In the genomic region with DNA sequence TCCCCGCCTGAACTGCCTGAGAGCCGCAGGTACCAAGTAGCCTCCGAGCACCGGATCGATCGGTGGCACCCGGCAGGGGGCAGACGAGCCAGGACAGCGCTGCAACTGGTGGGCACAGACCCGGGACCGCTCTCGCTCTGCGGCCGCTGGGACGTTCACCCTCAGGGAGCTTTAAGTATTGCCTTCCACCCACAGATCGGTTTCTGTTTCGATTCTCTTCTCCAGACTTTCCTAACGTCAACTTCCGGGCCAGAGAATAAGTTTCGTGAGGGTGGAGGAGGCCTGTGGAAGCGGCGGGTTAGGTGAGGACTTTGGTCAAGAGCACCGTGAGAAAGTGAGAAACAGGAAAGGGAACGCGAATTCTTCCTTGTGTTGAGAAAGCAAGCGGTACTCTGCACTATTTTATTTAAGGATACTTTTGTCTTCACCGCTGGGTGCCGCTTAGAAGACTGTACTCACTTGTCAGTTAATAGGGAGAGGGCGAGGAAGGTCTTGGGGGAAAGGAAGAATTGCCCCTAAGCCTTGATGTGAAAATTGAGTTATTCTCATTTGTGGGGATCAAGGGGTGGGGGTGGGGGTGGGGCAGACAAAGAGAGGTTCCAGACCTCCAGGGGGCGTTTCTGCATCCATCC, we compare ENCODE assay signal across 8 mouse cellular contexts. TPM values are rescaled to one million over a fixed set of nuclear protein-coding genes. Genes with fewer than 3 reads are reported as not detected.
DNase-seq lines count a peak whose midpoint lies in the region; ATAC-seq and TF ChIP-seq lines count a peak whose summit lies in the region.

TSS of gene Ifih1 (minus strand) at position 242 of the 632 bp plus-strand sequence.

- ATAC-seq in lung, embryonic 16.5 days (ENCODE audit: low read depth), result peak; percentile 91

- TF ChIP-seq CTCF in olfactory bulb, adult 2 months (IDR thresholded peaks at IDR 0.05; ENCODE audit: insufficient read depth, low read depth, low read length), result no peak

- peak within 1 kb of the TSS; percentile 75 for H3K27ac ChIP-seq in embryonic facial prominence, embryonic 10.5 days (replicated peaks)
- H3K27ac ChIP-seq in lung, embryonic 16.5 days (ENCODE audit: low read length), result peak within 1 kb of the TSS; percentile 66
- H3K27ac ChIP-seq in olfactory bulb, adult 2 months (ENCODE audit: insufficient read depth, low read depth, low read length), result 0 out of 2 replicates have a peak within 1 kb of the TSS, but pooled peaks have one; percentile 2

- no peaks in the 10 kb centered on the region for H3K36me3 ChIP-seq in embryonic facial prominence, embryonic 10.5 days (replicated peaks)
- no peaks in the 10 kb centered on the region for H3K36me3 ChIP-seq in lung, embryonic 16.5 days (ENCODE audit: control insufficient read depth, insufficient read depth, low read length)

- peak; percentile 40 for DNase-seq in left cerebral cortex, postnatal 4 days
- no peak for DNase-seq in left cerebral cortex, adult 11 months (ENCODE audit: low spot score)
- DNase-seq in embryonic facial prominence, embryonic 10.5 days (ENCODE audit: low spot score), result peak; percentile 81
- DNase-seq in heart, adult 9 months (ENCODE audit: low spot score in 2 of 2), result peak; percentile 75
- DNase-seq in kidney, adult 8-10 months, result peak; percentile 61 to 65
- peak; percentile 75 to 79 for DNase-seq in thymus, postnatal 36 days

- H3K4me1 ChIP-seq in embryonic facial prominence, embryonic 10.5 days, result peaks cover 14% of the 10 kb centered on the region
- no peaks in the 10 kb centered on the region; the same call in 1 of the 2 replicates for H3K4me1 ChIP-seq in lung, embryonic 16.5 days (replicated peaks; ENCODE audit: control insufficient read depth, insufficient read depth, low read length)
- H3K4me1 ChIP-seq in olfactory bulb, adult 2 months (ENCODE audit: control insufficient read depth, insufficient read depth, low read length), result peaks cover 4% of the 10 kb centered on the region; the same call in 1 of the 2 replicates

- peak within 1 kb of the TSS; percentile 65 for H3K4me3 ChIP-seq in embryonic facial prominence, embryonic 10.5 days
- H3K4me3 ChIP-seq in lung, embryonic 16.5 days (ENCODE audit: low read length), result peak within 1 kb of the TSS; percentile 71
- H3K4me3 ChIP-seq in olfactory bulb, adult 2 months (ENCODE audit: insufficient read depth, low read depth, low read length), result peak within 1 kb of the TSS; percentile 57

- peak within 1 kb of the TSS; percentile 70 for H3K9ac ChIP-seq in lung, embryonic 16.5 days (ENCODE audit: low read length)

- peaks cover 22% of the 10 kb centered on the region for H3K27me3 ChIP-seq in embryonic facial prominence, embryonic 10.5 days (replicated peaks; ENCODE audit: low read depth, poor library complexity, severe bottlenecking)
- no peaks in the 10 kb centered on the region for H3K27me3 ChIP-seq in lung, embryonic 16.5 days (ENCODE audit: control insufficient read depth, insufficient read depth, low read depth, low read length)

- WGBS in embryonic facial prominence, embryonic 10.5 days, result 1% methylated on average over 30 of the region's 30 CpGs
- under 1% methylated on average over 30 of the region's 30 CpGs for WGBS in lung, embryonic 16.5 days
- 1% methylated on average over 30 of the region's 30 CpGs for WGBS in olfactory bulb, adult 2 months

- no peaks in the 10 kb centered on the region for H3K9me3 ChIP-seq in embryonic facial prominence, embryonic 10.5 days
- H3K9me3 ChIP-seq in lung, embryonic 16.5 days (ENCODE audit: control insufficient read depth, low read length), result no peaks in the 10 kb centered on the region

- no peak for TF ChIP-seq POLR2A in olfactory bulb, adult 2 months (IDR thresholded peaks at IDR 0.05; ENCODE audit: insufficient read depth, low read depth, low read length)

- intact Hi-C loops in left cerebral cortex, postnatal 4 days (cut with DNase I), result no loop called here

- peak within 1 kb of the TSS; percentile 74 for H3K4me2 ChIP-seq in lung, embryonic 16.5 days (ENCODE audit: low read depth, low read length)

RNA-seq across cellular contexts. Expression of gene Ifih1, which starts in this region (rescaled TPM):
- total RNA-seq in left cerebral cortex, postnatal 4 days (2021), result 1 to 10 TPM; 2.1 to 2.2 TPM
- polyA plus RNA-seq in embryonic facial prominence, embryonic 10.5 days (2016; fragmentation: Nextera tagmentation; extraction: Ambion mirVana), result 0.45 and 0.62 TPM in 2 replicates
- 2.8 and 3.3 TPM in 2 replicates for polyA plus RNA-seq in lung, embryonic 16.5 days (2015; fragmentation: Nextera tagmentation; extraction: Ambion mirVana)
- not detected in 2 replicates for polyA plus RNA-seq in olfactory bulb, adult 2 months (2012; ENCODE audit: insufficient read depth, insufficient read length, low replicate concordance, missing spikeins)

Comparison
In these comparisons a context has a peak if more than half of its experiments do, and no peak if none do; other contexts are left out.
1. Peak in DNase-seq, H3K4me3 ChIP-seq and H3K27ac ChIP-seq in embryonic facial prominence, embryonic 10.5 days; RNA of the gene not detected or under 1 TPM.
2. H3K27ac ChIP-seq: peak in every context shown above with its lines; median percentile 75 in embryonic facial prominence, embryonic 10.5 days; 66 in lung, embryonic 16.5 days; 2 in olfactory bulb, adult 2 months.